Mouse (Mus musculus): ENCODE measurements around the gene Sbk1. TPM values are rescaled to one million over a fixed set of nuclear protein-coding genes. Genes with fewer than 3 reads are reported as not detected.

The Sbk1 gene
- polyA plus RNA-seq, 1 experiment from 2014 or later: 391 TPM

DNA sequence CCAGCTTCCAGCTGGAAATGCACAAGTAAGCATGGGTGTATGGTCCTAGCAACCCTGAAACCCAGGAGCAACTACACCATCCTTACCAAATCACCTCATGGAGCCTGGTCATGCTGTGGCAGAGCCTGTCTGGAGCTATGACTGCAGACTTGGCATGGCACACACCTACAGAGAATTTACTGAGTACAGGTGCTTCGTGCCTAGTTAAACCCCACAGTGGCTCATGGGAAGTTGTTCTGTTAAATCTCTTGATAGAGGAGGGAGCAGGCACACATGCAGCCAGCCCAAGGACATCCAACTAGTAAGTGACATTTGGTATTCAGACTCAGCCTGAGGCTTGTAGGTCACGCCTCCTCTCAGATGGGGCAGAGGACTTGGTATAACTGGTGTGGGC lies 15.7 kb downstream of the Sbk1 start:
- peak overlapping the region; percentile 46; the same call in 1 of the 2 replicates for H3K27ac ChIP-seq (replicated peaks; ENCODE audit: low read depth, low read length)
- peak overlapping the region; percentile 2; the same call in 1 of the 2 replicates for H3K4me2 ChIP-seq (ENCODE audit: low read length)
- no peak overlapping the region for H3K4me3 ChIP-seq (replicated peaks; ENCODE audit: low read depth, low read length)
- 0 out of 2 replicates have a peak overlapping the region, but pooled peaks have one; percentile 24 for H3K9ac ChIP-seq (replicated peaks; ENCODE audit: low read length)
- no peaks in the 10 kb centered on the region for H3K27me3 ChIP-seq (ENCODE audit: control insufficient read depth, insufficient read depth, low read length)
- no peak for ATAC-seq (ENCODE audit: low FRiP score, low TSS enrichment)
- 73% methylated on average over 2 of the region's 2 CpGs for WGBS
- peaks cover 31% of the 10 kb centered on the region for H3K4me1 ChIP-seq (ENCODE audit: control insufficient read depth, insufficient read depth, low read length)
- no peaks in the 10 kb centered on the region for H3K9me3 ChIP-seq (ENCODE audit: control insufficient read depth, low read length)
- DNase-seq: no peak
- peaks cover 84% of the 10 kb centered on the region for H3K36me3 ChIP-seq (ENCODE audit: control insufficient read depth, insufficient read depth, low read length)

DNA sequence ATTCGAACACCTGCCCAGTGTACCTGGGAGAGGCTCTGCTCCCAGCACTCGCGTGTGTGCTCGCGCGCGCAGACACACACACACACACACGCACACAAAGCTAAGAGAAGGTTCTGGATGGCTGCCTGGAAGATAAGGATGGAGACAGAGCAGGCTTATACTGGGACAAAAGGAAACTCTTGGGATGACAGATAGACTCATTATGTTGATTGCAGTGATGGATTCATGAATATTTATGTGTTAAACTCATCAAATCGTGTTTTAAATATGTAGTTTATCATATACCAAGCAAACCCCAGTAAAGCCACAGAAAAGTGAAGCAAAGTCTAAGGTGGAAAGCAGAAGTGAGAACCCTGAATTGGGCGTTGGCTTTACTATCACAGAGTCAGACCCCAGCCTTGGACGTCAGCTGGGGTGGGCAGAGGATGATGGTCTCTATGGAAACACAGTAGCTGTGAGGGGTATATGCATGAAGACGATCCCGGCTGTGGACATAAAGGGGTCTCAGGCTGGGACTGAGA lies 16.2 kb downstream of the Sbk1 start:
- DNase-seq: no peak
- Histone ChIP-seq H3K4me1 (ENCODE audit: control insufficient read depth, insufficient read depth, low read length) (peaks cover 31% of the 10 kb centered on the region), H3K4me3 (replicated peaks; ENCODE audit: low read depth, low read length) (no peak overlapping the region), H3K4me2 (ENCODE audit: low read length) (peak overlapping the region; percentile 2; the same call in 1 of the 2 replicates), H3K9ac (replicated peaks; ENCODE audit: low read length) (no peak overlapping the region), H3K27me3 (ENCODE audit: control insufficient read depth, insufficient read depth, low read length) (no peaks in the 10 kb centered on the region), H3K36me3 (ENCODE audit: control insufficient read depth, insufficient read depth, low read length) (peaks cover 84% of the 10 kb centered on the region), H3K27ac (replicated peaks; ENCODE audit: low read depth, low read length) (peak overlapping the region; percentile 46; the same call in 1 of the 2 replicates), H3K9me3 (ENCODE audit: control insufficient read depth, low read length) (no peaks in the 10 kb centered on the region)
- no peak for ATAC-seq (ENCODE audit: low FRiP score, low TSS enrichment)
- WGBS: 55% methylated on average over 13 of the region's 13 CpGs

DNA sequence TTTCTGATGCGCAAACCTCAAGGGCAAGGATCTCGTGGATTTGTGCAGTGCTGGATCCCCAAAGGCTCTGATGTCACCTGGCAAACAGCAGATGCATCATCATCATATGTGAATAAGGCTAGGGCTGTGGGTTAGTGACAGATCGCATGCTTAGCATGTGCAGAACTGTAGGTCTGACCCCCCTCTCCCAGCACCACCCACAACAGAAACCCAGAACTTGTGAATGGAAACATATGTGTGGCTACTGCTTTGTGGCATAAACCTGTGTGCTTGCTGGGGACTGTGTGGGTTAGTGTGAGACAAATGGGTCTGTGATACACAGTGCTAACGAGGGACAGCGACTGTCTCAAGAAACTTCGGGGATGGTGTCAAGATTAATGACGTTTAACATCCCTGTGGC lies 17.0 kb downstream of the Sbk1 start:
- WGBS: 73% methylated on average over 7 of the region's 7 CpGs
- DNase-seq (no peak), ATAC-seq (ENCODE audit: low FRiP score, low TSS enrichment) (no peak)
- Histone ChIP-seq H3K9me3 (ENCODE audit: control insufficient read depth, low read length) (no peaks in the 10 kb centered on the region), H3K36me3 (ENCODE audit: control insufficient read depth, insufficient read depth, low read length) (peaks cover 84% of the 10 kb centered on the region), H3K9ac (replicated peaks; ENCODE audit: low read length) (no peak overlapping the region), H3K4me1 (ENCODE audit: control insufficient read depth, insufficient read depth, low read length) (peaks cover 30% of the 10 kb centered on the region), H3K27ac (replicated peaks; ENCODE audit: low read depth, low read length) (no peak overlapping the region), H3K4me3 (replicated peaks; ENCODE audit: low read depth, low read length) (no peak overlapping the region), H3K4me2 (ENCODE audit: low read length) (no peak overlapping the region), H3K27me3 (ENCODE audit: control insufficient read depth, insufficient read depth, low read length) (no peaks in the 10 kb centered on the region)

DNA sequence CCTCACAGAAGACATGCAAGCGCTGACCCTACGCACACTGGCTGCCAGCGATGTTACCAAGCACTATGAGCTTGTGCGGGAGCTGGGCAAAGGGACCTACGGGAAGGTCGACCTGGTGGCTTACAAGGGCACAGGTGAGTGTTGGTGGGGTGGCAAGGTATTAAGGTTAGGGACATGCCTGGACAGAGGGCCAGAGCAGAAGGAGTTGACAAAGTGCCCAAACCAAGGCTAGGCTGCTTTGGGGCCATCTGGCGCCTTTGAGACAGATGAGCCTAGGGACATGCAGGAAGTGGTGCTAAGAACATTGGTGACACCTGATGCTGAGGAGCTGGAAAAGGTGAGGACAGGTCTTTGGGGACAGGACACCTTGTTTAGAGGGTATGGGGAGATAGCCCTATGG lies 17.5 kb downstream of the Sbk1 start:
- DNase-seq: no peak
- 99% methylated on average over 7 of the region's 7 CpGs for WGBS

DNA sequence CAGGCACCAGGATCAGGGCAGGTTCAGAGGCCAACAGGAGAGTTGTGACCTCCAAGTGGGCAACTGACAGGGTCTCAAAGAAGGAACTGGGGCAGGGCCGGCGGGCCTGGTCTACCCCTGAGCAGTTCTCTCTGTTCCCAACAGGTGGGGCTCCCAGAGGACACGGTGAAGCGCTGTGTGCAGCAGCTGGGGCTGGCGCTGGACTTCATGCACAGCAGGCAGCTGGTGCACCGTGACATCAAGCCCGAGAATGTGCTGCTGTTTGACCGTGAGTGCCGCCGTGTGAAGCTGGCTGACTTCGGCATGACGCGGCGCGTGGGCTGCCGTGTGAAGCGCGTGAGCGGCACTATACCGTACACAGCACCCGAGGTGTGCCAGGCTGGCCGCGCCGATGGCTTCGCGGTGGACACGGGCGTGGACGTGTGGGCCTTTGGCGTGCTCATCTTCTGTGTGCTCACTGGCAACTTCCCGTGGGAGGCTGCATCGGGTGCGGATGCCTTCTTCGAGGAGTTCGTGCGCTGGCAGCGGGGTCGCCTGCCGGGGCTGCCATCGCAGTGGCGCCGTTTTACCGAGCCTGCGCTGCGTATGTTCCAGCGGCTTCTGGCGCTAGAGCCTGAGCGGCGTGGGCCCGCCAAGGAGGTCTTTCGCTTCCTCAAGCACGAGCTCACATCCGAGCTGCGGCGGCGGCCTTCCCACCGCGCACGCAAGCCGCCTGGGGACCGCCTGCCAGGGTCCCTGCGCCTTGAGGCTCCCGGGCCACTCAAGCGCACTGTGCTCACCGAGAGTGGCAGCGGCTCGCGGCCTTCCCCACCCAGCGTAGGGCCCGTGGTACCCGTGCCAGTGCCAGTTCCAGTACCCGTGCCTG lies 19.5 kb downstream of the Sbk1 start:
- Histone ChIP-seq H3K4me1 (ENCODE audit: control insufficient read depth, insufficient read depth, low read length) (peaks cover 19% of the 10 kb centered on the region), H3K9me3 (ENCODE audit: control insufficient read depth, low read length) (no peaks in the 10 kb centered on the region), H3K4me3 (replicated peaks; ENCODE audit: low read depth, low read length) (no peak overlapping the region), H3K36me3 (ENCODE audit: control insufficient read depth, insufficient read depth, low read length) (peaks cover 72% of the 10 kb centered on the region), H3K4me2 (ENCODE audit: low read length) (no peak overlapping the region), H3K9ac (replicated peaks; ENCODE audit: low read length) (no peak overlapping the region), H3K27me3 (ENCODE audit: control insufficient read depth, insufficient read depth, low read length) (no peaks in the 10 kb centered on the region), H3K27ac (replicated peaks; ENCODE audit: low read depth, low read length) (no peak overlapping the region)
- 92% methylated on average over 72 of the region's 72 CpGs for WGBS
- no peak for DNase-seq
- no peak for ATAC-seq (ENCODE audit: low FRiP score, low TSS enrichment)

More for the DNA sequence above, 17.5 kb downstream of the Sbk1 start:
- H3K4me3 ChIP-seq (replicated peaks; ENCODE audit: low read depth, low read length): no peak overlapping the region
- ATAC-seq (ENCODE audit: low FRiP score, low TSS enrichment): no peak
- no peaks in the 10 kb centered on the region for H3K27me3 ChIP-seq (ENCODE audit: control insufficient read depth, insufficient read depth, low read length)
- no peaks in the 10 kb centered on the region for H3K9me3 ChIP-seq (ENCODE audit: control insufficient read depth, low read length)
- no peak overlapping the region for H3K9ac ChIP-seq (replicated peaks; ENCODE audit: low read length)
- peaks cover 84% of the 10 kb centered on the region for H3K36me3 ChIP-seq (ENCODE audit: control insufficient read depth, insufficient read depth, low read length)
- H3K4me1 ChIP-seq (ENCODE audit: control insufficient read depth, insufficient read depth, low read length): peaks cover 25% of the 10 kb centered on the region
- no peak overlapping the region for H3K27ac ChIP-seq (replicated peaks; ENCODE audit: low read depth, low read length)
- H3K4me2 ChIP-seq (ENCODE audit: low read length): no peak overlapping the region

DNA sequence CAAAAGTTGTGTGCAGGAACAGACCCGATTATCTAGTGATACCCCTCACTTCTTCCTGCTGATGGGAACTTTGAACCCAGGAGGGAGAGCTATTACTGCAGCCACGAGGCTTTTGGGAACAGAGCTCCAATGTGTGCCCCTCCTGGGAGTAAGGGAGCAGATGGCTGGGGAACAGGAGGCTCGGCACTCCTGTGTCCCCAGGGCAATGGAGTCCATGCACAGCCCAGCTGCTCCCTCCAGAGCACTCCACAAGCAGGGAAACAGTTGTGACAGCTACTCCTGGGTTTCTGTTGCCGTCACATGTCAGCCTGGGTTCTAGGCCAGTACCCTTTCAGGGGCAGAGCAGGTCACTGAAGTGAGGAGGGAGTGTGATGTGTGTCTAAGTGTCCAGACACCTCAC lies 20.7 kb downstream of the Sbk1 start:
- Histone ChIP-seq H3K27me3 (ENCODE audit: control insufficient read depth, insufficient read depth, low read length) (no peaks in the 10 kb centered on the region), H3K4me3 (replicated peaks; ENCODE audit: low read depth, low read length) (no peak overlapping the region), H3K9ac (replicated peaks; ENCODE audit: low read length) (no peak overlapping the region), H3K9me3 (ENCODE audit: control insufficient read depth, low read length) (no peaks in the 10 kb centered on the region), H3K4me2 (ENCODE audit: low read length) (no peak overlapping the region), H3K36me3 (ENCODE audit: control insufficient read depth, insufficient read depth, low read length) (peaks cover 67% of the 10 kb centered on the region), H3K27ac (replicated peaks; ENCODE audit: low read depth, low read length) (no peak overlapping the region), H3K4me1 (ENCODE audit: control insufficient read depth, insufficient read depth, low read length) (peaks cover 12% of the 10 kb centered on the region)
- ATAC-seq (ENCODE audit: low FRiP score, low TSS enrichment) (no peak), DNase-seq (no peak)
- 40% methylated on average over 4 of the region's 4 CpGs for WGBS

DNA sequence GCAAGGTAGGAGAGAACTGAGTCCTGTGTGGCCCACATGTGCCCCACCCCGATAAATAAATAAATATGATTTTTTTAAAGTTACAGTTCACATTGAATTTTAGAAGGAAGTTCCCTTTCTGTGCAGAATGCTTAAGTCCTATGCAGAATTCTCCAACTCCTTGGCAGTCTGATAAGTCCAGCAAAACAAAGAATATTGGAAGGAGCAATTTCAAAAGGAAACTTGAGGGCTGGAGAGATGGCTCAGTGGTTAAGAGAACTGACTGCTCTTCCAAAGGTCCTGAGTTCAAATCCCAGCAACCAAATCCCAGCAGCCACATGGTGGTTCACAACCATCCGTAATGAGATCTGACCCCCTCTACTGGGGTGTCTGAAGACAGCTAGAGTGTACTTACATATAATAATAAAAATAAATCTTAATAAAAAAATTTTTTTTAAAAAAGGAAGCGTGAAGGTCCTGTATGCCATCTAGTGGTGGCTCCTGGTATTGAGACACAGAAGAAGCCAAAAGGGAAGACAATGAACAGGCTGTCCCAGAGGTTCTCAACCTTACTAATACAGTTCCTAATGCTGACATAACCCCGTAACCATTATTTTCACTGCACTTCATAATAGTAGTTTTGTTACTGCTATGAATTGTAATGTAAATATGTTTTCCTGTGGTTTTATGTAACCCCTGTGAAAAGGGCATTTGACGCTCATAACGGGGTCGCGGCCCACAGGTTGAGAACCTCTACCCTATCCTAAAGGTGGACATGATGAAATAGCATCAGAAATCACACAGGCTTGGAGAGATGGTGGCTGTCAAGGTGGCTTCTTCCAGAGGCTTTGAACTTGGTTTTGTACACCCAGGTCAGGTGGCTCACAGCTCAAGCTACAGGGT lies 25.4 kb downstream of the Sbk1 start:
- no peaks in the 10 kb centered on the region for H3K27me3 ChIP-seq (ENCODE audit: control insufficient read depth, insufficient read depth, low read length)
- peak; percentile 82 for DNase-seq
- peaks cover 27% of the 10 kb centered on the region for H3K36me3 ChIP-seq (ENCODE audit: control insufficient read depth, insufficient read depth, low read length)
- H3K9me3 ChIP-seq (ENCODE audit: control insufficient read depth, low read length): no peaks in the 10 kb centered on the region
- H3K4me1 ChIP-seq (ENCODE audit: control insufficient read depth, insufficient read depth, low read length): no peaks in the 10 kb centered on the region
- H3K4me2 ChIP-seq (ENCODE audit: low read length): no peak overlapping the region
- no peak overlapping the region for H3K9ac ChIP-seq (replicated peaks; ENCODE audit: low read length)
- ATAC-seq (ENCODE audit: low FRiP score, low TSS enrichment): no peak
- no peak overlapping the region for H3K4me3 ChIP-seq (replicated peaks; ENCODE audit: low read depth, low read length)
- 76% methylated on average over 8 of the region's 8 CpGs for WGBS
- no peak overlapping the region for H3K27ac ChIP-seq (replicated peaks; ENCODE audit: low read depth, low read length)

DNA sequence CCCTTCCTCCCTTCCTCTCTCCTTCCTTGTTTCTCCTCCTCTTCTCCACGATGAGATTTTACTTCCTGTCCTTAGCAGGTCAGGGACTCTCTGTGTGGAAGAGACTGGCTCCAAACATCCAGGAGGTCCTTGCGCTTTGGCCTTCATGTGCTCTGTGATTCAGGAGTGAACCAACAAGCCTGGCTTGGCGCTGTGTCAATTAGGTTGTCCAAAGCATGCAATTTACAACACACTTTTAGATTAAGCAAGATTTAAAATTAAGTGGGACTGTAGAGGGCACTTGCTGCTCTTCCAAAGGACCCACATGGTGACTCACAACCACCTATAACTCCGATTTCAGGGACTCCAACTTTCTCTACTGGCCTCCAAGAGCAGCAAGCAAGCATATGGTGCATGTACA lies 26.4 kb downstream of the Sbk1 start:
- no peak overlapping the region for H3K4me2 ChIP-seq (ENCODE audit: low read length)
- peaks cover 17% of the 10 kb centered on the region for H3K36me3 ChIP-seq (ENCODE audit: control insufficient read depth, insufficient read depth, low read length)
- H3K9me3 ChIP-seq (ENCODE audit: control insufficient read depth, low read length): no peaks in the 10 kb centered on the region
- H3K27ac ChIP-seq (replicated peaks; ENCODE audit: low read depth, low read length): no peak overlapping the region
- no peak overlapping the region for H3K9ac ChIP-seq (replicated peaks; ENCODE audit: low read length)
- ATAC-seq (ENCODE audit: low FRiP score, low TSS enrichment) (no peak), DNase-seq (no peak)
- 79% methylated on average over 4 of the region's 4 CpGs for WGBS
- H3K4me1 ChIP-seq (ENCODE audit: control insufficient read depth, insufficient read depth, low read length): no peaks in the 10 kb centered on the region
- H3K27me3 ChIP-seq (ENCODE audit: control insufficient read depth, insufficient read depth, low read length): no peaks in the 10 kb centered on the region
- H3K4me3 ChIP-seq (replicated peaks; ENCODE audit: low read depth, low read length): no peak overlapping the region

Measured in midbrain, embryonic 14.5 days (tissue).